In the genomic region with DNA sequence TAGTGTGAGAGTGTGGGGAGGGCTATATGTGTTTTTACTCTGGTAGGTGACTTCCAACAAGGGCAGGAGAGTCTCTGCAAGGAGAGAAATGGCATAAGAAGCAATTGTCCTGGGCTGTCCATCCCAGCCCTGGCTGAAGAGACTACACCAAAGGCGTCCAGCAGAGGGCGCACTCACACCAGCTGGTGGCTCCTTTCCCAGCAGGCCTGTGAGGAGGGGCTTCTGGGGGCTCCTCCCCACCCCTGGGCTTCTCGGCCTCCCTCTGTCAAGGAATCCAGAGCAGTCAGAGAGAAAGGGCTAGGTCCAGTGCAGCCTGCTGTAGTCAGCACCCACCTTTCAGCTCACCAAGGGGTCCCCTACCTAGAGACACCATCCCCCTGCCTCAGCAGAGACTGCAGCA, we compare ENCODE assay signal across 9 mouse cellular contexts.
DNase-seq lines count a peak whose midpoint lies in the region; ATAC-seq lines count a peak whose summit lies in the region.
"Had no signal": no experiment of that assay in that cellular context is flagged by ENCODE, and none has a peak within 500 bp of the region (broad histone marks: within the 10 kb centered on the region; RNA-seq: fewer than 3 reads in every experiment).

No protein-coding gene starts in this region.

- WGBS in liver, embryonic 11.5 days: 0% methylated on average over 3 of the region's 3 CpGs

- no peak for ATAC-seq in liver, embryonic 11.5 days (replicated peaks; ENCODE audit: low FRiP score)

- DNase-seq in adrenal gland, adult 18-20 months (ENCODE audit: low spot score in 2 of 2): peak; percentile 38 to 46
- no peak for DNase-seq in adrenal gland, adult 8-10 months
- peak; percentile 20 for DNase-seq in ovary, postnatal 36 days (ENCODE audit: low spot score)
- DNase-seq in ovary, postnatal 10 days (ENCODE audit: low spot score): no peak
- DNase-seq in cerebellum, postnatal 36 days: peak; percentile 71 to 78
- peak; percentile 28 to 40 for DNase-seq in gastrocnemius, postnatal 36 days
- DNase-seq in liver, embryonic 11.5 days (ENCODE audit: low spot score): peak; percentile 49
- DNase-seq in right cerebral cortex, postnatal 4 days: peak; percentile 90

- H3K27ac ChIP-seq in liver, embryonic 11.5 days (ENCODE audit: low read depth, low read length): no peak overlapping the region
- H3K27ac ChIP-seq: heart, embryonic 15.5 days had no signal

- H3K27me3 ChIP-seq in liver, embryonic 11.5 days (replicated peaks; ENCODE audit: control insufficient read depth, insufficient read depth, low read length): peaks cover 53% of the 10 kb centered on the region

- H3K4me2 ChIP-seq in liver, embryonic 11.5 days: no peak overlapping the region
- H3K4me2 ChIP-seq: heart, embryonic 15.5 days had no signal

- H3K4me3 ChIP-seq in liver, embryonic 11.5 days (ENCODE audit: low read depth, low read length): no peak overlapping the region
- H3K4me3 ChIP-seq: heart, embryonic 15.5 days had no signal

- intact Hi-C loops in gastrocnemius, postnatal 36 days (cut with DNase I): loop anchor here (1.0 kb wide), 1 partner anchor 167 kb away; no protein-coding TSS in a partner anchor

- H3K4me1 ChIP-seq in liver, embryonic 11.5 days (replicated peaks; ENCODE audit: control insufficient read depth, insufficient read depth, low read length): no peaks in the 10 kb centered on the region
- H3K4me1 ChIP-seq: heart, embryonic 15.5 days had no signal

- no peak overlapping the region for H3K9ac ChIP-seq in liver, embryonic 11.5 days (ENCODE audit: low read depth, low read length)
- H3K9ac ChIP-seq: heart, embryonic 15.5 days had no signal

- H3K9me3 ChIP-seq in liver, embryonic 11.5 days (ENCODE audit: control insufficient read depth, low read length): no peaks in the 10 kb centered on the region
- H3K9me3 ChIP-seq: heart, embryonic 15.5 days had no signal

- no peaks in the 10 kb centered on the region for H3K36me3 ChIP-seq in liver, embryonic 11.5 days (ENCODE audit: control insufficient read depth, insufficient read depth, low read length)
- H3K36me3 ChIP-seq: heart, embryonic 15.5 days had no signal

Comparison
In these comparisons a context has a peak if more than half of its experiments do, and no peak if none do; other contexts are left out.
1. DNase-seq: peak in adrenal gland, adult 18-20 months (2 of 2), ovary, postnatal 36 days (single experiment), cerebellum, postnatal 36 days (2 of 2), gastrocnemius, postnatal 36 days (2 of 2), liver, embryonic 11.5 days (single experiment) and right cerebral cortex, postnatal 4 days (single experiment); none in adrenal gland, adult 8-10 months (single experiment) and ovary, postnatal 10 days (single experiment).